Mouse (Mus musculus) lung, postnatal 36 days (tissue): ENCODE results near the gene Kcnq5.
A peak's percentile ranks its signal among the peaks of the same experiment; 100 is the strongest.
"Not testable (repeated sequence)": the region's sequence is repeated elsewhere in the genome, so short reads cannot be mapped to it uniquely, and the experiment has no call there.

Experiments used
- DNase-seq: peaks from one replicate; pipeline ENCODE4 v3.0.0; 2022; ENCODE audit warnings: mixed read lengths

The Kcnq5 gene

DNA sequence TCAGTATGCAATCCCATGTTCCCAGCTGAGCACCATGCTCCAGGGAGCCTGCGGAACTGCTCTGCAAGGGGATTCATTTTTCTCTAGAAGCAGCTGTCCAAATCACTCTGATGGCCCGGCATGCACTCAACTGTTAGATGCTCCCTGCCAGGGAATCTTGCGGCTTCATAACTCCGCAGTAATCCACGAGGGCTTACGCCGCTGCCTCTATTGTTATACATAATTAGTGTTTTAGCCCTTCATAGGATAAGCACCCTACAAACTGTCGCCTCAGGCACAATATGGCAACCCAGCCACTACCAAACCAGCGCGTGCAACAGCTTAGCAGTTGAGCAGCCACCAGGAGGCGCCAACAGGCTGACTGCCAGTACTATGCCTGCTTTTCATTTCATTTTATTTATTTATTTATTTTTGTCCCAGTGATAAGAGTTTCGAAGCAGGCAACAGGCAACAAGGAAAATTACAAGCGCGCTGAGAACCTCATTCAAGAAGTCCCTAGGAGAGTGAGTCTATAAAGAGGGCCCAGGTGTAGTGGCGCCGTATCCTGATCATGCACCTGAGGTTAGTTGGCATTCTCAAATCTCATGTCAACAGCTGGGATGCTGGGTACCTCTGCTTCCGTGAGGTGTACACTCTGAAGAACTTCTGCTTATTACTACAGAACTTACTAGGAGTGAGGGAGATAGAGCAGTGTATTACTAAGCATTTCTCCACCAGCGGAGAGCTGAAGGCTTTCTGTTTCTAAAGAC, 500.6 kb downstream of the Kcnq5 start:
- peak; percentile 66 for DNase-seq

DNA sequence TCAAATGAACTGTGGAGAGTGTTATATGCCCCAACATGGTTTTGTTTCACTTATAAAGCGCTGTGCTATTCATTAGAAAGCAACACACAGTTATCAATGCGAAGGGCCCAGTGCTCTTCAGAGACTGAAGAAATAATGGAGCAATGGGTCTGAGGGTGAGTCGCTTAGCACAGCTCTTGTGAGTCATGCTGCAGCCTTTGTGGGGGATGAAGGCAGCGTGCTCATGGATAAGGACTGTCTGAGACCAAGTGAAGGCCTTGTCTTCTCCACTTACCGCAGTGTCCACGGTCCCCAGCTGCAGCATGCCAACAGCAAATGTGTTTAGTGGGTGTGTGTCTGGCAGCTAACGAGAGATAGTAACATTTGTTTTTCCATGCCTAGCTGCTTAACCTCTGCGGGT, 503.2 kb downstream of the Kcnq5 start:
- no peak for DNase-seq

DNA sequence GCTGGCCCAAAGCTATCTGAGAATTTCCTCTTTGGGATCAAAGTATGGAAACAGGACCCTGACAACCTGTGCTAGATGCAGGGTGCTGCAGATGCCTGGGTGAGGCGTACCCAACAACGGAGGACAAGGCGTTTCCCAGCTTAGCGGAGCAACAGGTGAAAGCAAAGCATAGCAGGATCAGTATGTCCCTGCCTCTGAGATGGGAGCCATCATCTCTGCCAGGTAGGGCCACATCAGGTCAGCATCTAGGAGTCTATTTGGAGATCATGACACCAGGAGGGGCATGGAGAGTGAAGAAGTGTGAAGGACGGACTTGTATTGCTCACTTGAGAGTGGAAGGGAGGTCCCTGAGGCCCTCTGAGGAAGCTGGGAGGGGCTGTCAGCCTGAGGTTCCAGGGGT, 505.8 kb downstream of the Kcnq5 start:
- no peak for DNase-seq

DNA sequence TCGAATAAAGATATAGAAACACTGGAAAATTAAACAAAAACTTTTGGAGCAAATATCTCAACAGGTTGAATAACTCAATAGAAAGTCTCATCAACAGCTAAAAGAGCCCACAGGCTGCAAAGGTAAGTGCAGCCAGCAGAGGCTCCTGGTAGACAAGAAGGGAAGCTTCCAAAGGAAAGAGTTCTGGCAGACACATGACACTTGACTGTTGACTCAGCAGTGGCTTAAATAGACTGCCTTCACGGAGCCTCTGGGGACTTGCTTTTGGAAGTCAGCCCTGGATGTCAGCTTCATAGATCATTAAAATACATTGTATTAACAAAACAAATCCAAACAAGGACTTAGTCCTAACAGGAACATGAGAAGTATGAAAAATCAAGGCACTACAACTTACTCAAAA, 513.5 kb downstream of the Kcnq5 start:
- peak; percentile 24 for DNase-seq

DNA sequence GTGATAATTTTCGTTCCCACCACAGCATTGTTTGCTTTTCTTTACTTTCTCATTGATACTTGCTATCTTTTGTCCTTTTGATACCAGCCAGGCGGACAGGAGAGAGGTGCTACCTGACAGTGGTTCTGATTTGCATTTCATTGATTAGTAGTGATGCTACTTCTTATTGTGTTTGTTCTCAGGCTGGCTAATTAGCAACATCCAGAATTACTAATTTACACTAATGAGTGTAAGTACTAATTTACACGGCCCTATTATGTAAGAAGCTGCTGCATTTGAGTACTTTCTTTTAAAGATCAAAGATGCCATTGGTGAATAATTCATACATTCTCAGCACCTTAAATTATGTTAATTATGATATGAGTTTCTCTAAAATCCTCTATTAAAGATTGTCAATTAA, 525.0 kb downstream of the Kcnq5 start:
- DNase-seq: no peak

DNA sequence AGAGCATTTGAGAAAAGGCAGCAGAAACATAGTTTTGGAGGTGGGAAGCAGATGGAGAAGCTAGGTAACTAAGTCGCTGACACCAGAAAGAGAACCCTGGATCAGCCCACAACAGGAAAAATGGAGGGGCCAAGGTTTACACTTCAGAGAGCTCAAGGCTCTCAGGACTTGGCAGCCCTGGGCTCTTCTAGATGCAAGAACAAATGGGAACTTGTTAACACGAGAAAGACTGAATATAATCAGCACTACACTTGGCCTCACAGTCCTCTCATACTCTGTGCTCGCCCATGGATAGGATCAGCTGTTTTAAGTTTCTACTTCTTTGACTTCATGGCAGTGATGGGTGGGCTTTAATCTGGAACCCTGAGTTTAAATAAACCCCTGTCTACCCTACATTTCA, 526.9 kb downstream of the Kcnq5 start:
- DNase-seq: no peak

DNA sequence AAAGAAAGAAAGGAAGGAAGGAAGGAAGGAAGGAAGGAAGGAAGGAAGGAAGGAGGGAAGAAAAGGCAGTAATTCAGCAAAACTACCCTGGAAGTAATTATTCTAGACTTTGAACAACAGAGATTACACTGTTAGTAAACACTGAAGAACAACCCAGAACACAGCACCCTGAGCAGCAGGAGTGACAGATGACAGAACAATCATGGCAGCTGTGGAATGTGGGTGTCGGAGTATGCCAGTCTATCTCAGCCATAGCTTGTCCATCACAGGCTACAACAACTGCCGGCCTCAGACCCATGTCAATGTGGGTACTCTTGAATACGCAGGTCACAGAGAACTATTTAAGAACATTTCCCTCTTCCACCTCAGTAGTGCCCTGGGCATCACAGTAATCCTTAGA, 530.1 kb downstream of the Kcnq5 start:
- DNase-seq: no peak

DNA sequence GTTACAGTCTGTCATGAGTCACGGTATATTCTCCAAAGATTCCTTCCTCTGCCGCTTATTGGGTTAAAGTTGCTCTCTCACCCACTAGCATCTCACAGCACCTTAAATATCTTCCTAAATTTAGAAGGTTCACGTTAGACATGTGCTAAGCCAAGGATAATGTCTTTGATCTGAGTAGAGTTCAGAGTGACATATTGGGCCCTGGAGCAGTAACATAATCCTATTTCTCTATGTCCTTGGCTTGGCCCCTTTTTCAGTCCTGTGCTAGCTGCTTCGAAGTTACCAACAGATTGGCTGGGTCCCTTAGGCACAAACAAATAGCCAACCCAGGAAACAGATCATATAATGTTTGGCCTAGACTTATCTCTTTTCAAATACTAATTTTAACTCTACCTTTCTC, 533.7 kb downstream of the Kcnq5 start:
- DNase-seq: no peak

DNA sequence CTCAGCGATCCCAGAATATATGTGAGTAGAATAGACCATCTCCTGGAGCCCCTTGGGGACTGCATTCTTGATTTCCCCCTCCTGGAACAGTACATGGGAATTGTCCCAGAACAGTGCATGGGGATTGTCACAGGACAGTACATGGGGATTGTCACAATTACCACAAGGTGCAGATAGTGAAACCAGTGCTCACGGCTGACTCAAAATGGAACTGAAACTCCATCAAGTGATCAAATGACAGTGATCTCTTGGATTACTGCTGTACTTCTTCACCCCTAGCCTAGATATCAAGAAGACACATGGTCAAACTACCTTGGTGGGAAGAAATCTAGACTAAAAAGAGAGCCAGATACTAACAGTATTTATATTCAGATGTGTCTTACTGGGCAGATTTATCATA, 536.1 kb downstream of the Kcnq5 start:
- DNase-seq: no peak

DNA sequence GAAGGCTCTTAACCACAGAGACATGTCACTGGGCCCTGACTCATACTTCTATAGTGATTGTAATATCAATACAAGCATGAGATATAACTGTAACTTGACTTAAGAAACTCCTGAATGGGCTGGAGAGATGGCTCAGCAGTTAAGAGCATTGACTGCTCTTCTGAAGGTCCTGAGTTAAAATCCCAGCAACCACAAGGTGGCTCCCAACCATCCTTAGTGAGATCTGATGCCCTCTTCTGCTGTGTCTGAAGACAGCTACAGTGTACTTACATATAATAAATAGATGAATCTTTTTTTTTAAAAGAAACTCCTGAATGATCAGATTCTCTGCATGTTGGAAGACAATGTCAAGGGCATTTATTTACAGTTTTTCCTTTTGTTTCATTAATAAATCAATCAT, 542.4 kb downstream of the Kcnq5 start:
- peak; percentile 16 for DNase-seq

DNA sequence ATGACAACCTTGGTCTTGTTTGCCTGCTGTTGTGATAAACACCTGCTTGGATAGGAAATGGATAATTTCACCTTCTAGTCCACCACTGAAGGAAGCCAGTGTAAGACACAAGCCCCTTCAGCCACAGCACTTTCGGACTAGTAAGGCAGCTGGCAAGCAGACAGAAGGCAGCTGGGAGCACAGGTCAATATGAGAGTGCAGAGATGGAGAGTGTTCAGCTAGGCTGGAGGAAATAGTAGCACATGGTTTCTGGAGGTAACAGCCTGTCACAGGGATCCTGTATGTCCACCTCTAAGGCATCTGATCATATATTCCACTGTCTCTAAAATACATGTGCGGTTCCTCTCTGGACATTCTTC, 549.6 kb downstream of the Kcnq5 start:
- no peak for DNase-seq

DNA sequence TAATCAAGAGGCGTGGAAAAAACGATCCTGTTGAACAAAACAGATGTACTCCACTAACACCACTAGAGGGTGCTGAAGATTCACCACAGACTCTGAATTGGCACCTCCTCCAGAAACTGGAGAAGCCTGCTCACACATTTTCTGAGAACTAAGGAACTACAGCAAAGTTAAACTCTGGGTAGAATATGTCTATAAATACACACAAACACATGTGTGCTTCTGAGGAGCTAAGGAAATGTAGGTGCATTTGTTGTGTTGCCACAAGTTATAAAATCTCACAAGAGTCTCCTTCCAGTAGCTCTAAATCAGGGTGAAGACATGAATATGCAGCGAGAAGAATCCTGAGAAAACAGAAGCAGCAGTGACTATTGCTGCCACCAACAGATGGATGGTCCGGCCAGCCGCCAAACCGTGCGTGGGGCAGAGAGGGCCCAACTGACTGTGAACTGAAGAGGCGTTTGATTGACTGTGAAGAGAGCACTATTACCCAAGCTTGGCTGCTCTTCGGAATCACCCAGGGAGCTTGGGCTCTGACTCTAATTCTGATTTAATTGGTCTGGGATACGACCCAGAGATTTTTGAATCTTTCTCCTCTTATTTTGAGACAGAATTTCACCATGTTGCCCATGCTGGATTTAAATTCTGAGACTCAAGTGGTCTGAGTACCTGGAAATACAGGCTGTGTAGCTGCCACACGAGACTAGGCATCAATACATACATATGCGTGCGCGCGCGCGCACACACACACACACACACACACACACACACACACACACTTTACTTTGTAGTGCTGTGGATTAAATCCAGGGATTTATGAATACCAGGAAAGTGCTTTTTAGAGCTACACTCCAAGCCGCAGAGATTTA, 550.2 kb downstream of the Kcnq5 start:
- DNase-seq: peak; percentile 52

DNA sequence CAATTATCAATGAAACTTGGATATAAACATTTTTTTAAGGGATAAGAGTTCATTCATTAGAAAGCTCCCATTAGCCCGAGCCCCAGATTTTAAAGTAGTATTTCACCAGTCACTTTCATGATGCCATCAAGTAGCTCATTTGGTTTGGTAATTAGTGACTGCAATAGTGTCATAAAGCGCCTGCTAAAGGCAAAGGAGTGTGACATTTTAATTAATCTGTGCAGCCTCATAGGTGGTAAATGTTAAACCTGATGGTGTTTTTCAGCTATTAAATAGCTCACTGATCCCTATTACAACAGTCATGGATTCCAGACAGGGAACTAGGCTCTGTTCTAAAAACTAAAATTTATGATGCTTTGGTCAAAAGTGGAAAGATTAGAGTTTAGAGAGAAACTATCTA, 554.5 kb downstream of the Kcnq5 start:
- no peak for DNase-seq

DNA sequence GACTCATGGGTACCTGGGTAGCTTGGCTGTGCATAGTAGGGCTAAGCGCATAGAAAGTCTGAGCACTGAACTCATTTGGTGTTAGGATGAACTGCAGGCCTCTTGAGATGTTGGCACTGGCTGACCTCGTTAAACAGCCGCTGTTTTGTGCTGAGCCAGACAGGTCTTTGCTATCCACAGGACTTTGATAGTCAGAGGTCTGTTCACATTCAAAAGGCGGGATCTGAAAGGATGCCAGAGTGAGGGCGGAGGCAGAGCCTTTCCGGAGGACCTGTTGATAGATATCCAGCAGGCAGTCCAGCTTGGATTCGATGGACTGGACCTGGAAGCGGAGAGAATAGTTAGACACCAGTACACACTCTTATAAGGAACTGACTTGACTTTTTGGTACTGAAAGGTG, 558.9 kb downstream of the Kcnq5 start:
- DNase-seq: no peak

DNA sequence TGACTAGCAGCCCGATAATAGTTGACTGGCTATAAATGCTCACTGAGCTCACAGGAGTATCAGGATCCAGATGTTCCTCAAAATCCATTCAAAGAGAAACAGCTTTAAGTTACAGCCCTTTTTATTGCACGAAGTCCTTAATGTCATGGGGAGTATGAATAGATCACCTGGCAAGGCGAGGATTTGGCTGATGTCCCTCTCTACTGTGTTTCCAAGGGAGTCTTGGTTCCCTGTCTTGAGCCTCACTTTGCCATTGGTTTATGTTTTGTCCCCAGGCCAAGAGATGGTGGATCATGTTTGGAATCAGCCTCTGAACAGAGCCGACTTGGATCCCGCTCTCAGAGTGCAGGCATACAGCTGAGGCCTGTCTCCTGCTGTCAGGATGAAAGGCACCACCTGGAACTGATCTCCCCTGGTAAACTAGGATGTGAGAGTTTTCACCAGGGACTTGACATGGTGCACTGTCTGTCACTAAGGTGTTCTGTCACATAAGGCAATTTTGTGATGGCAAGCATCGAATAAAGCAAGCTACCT, 570.5 kb downstream of the Kcnq5 start:
- DNase-seq: no peak

DNA sequence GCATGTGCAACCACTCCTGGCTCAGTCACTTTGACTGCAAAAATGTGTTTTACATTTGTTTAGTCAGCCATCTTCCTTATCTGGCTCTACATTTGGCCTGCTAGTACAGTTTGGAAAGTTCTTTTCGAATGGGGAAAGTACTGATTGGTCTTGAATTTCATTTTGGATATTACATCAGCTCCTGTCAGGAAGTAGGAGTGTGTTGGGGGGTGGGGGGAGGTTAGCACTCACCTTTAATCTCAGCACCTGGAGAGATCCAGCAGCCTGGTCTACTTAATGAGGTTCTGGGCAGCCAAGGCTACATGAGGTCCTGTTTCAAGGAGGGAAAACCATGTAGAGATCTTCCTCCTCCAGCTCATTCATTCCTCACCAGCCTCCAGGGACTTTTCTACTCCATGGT, 578.5 kb downstream of the Kcnq5 start, which contains the start of gene Khdc1b:
Gene Khdc1b, plus strand, starts transcription at position 301 of the 400 bp plus-strand sequence.
- DNase-seq: no peak

DNA sequence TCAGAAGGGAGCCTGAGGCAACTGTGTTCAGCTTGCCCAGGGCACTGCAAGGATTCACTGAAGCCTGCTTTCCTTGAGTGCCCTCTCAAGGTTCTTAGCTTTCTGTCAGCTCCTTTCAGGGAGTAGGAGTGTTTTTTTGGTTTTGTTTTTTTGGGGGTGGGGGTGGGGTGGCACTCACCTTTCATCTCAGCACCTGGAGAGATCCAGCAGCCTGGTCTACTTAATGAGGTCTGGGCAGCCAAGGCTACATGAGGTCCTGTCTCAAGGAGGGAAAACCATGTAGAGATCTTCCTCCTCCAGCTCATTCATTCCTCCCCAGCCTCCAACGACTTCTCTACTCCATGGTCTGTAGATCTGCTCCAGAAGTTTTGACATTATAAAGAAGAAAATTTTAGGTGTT, 593.7 kb downstream of the Kcnq5 start, which contains the start of gene Khdc1c:
Gene Khdc1c, plus strand, starts transcription at position 301 of the 400 bp plus-strand sequence.
- DNase-seq: not testable (repeated sequence)

DNA sequence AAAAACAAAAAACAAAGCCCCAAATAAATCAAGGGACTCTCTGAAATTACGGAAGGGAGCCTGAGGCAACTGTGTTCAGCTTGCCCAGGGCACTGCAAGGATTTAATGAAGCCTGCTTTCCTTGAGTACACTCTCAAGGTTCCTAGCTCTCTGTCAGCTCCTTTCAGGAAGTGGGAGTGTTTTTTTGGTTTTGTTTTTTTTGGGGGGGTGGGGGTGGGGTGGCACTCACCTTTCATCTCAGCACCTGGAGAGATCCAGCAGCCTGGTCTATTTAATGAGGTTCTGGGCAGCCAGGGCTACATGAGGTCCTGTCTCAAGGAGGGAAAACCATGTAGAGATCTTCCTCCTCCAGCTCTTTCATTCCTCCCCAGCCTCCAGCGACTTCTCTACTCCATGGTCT, 612.4 kb downstream of the Kcnq5 start, which contains the start of gene Khdc1a:
Gene Khdc1a, plus strand, starts transcription at position 301 of the 400 bp plus-strand sequence.
- no peak for DNase-seq
